Mouse (Mus musculus): Measurements from ENCODE around the gene Gstt2.
A peak's percentile ranks its signal among the peaks of the same experiment; 100 is the strongest.

Gene Gstt2

DNA sequence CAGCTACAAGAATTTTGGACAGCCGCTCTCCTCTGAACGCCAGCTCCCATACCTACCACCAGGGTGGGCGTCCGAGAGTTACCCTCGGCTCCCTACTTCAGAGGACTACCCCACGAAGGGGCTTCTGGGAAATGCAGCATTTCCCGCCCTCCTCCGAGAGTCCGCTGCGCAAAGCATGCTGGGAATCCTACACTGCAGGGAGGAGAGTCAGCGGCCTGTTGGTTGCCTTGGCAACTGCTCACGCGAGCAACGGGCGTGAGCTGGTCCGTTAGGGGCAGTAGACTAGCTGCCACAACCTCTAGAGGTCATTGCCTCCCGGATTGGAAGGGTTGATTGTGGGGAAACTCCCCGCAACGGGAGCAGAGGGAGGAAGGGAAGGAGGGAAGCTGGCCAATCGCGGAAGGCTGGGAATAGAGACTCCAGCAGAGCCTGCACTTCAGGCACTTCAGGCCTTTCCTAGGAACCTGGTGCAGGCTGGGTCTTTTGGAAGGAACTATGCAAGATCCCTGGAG is at the start of gene Gstt2:
Gstt2 (minus strand) TSS at position 177 of the 512 bp plus-strand sequence.
- ATAC-seq (ENCODE audit: low TSS enrichment) = peak; percentile 83

DNA sequence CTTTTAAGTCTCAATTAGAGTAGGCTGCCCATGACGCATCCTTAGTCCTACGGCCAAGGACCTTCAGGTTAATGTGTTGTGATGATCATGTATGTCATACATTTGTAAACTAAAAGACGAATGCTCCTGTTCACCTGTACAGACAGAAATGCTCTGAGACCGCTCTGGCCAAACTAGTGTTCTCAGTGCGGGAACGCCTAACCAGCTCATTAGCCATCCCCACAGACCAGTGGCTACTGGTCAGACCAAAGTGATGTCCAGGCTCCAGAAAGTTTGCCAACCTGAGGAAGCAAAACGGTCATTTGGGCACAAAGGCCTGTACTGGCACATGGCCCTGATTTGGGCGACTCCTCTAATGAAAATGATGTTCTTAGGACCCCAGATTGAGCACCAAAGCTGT is 47.5 kb upstream of the Gstt2 start:
- no peak for ATAC-seq (ENCODE audit: low TSS enrichment)

DNA sequence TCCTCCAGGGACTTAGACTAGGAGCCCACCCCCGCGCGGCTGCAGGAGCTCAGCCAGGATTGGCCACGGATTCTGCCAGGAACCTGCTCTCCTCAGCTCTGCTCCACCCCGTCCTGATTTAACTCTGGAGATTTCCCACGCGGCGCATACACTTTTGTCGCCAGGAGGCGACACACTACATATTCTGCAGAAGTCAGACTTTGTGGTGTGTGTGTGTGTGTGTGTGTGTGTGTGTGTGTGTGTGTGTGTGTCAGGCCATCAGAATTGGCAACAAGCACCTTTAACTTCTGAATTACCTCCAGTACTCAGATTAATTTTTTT is 46.0 kb upstream of the Gstt2 start:
- peak; percentile 99 for ATAC-seq (ENCODE audit: low TSS enrichment)

DNA sequence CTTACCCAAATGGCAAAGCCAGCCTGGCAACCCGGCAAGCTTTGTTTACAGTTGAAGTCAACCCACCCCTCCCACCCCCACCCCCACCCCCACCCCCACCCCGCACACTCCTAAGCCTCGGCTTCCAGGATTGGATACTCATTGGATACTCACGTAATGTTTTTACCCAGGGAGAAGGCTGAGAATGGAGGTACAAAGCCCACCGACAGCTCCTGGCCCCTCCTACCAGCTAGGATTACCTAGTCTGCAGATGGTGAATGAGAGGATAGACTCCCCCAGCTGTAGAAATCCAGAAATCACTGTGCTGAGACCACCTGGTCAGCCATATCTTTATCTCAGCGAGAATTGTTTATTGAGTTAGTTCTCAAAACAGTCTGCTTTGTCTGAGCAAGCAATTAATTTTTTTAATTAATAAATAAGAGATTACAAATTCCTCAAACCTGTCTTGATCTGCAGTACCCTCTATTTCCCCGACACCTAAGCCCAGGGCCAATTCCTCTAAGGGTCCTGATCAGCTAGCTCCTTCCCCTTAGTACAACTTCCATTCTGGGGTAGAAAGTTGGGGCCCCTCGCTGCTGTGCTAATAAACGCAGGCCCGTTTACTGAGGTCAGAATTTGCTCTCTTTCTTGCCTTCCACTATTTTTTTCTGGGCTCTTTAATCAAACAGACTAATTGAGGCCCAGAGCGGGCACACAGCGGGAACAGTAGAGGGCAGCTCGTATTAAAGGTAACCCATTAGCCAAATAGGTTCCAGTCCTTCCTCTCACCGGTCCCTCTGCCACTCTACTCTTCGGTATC is 45.4 kb upstream of the Gstt2 start:
- ATAC-seq (ENCODE audit: low TSS enrichment) = no peak

DNA sequence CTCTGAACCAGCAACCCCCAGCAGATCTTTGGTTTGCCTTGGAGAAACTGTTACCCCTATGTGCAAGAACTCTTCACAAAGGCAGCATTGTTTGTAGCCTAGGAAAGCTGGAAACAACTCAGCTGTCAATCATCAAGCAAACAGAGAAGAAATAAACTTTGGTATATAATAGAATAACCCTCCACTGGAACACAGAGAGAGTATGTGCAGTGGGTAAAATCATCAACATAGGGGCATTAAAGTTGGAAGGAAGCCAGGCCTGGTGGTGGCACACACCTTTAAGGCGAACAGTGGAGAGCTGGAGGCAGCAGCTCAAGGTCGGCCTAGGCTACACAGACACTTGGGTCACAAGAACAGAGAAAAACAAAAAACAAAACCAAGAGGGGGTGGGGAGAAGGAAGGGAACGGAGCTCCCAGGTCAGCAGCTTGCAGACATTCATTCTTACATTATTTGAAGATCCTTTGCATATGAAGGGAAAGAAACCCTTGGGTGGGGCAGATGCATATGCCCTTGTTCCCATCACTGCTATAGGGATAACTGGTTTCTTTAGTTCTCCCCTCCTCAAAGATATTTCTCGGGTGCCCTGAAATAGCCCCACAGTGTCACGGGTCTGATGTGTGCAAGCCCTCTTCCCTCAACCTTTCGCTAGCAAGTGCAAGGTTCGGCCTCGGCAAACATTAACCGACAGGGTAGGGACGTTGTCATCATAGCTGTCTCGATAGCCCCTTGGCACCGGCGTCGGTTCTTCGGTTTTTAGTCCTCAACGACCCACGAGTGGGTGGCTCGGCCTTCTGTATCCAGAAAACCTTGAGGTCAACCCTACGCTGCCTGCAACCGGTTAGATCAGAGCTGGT is 44.6 kb upstream of the Gstt2 start:
- ATAC-seq (ENCODE audit: low TSS enrichment) = no peak

DNA sequence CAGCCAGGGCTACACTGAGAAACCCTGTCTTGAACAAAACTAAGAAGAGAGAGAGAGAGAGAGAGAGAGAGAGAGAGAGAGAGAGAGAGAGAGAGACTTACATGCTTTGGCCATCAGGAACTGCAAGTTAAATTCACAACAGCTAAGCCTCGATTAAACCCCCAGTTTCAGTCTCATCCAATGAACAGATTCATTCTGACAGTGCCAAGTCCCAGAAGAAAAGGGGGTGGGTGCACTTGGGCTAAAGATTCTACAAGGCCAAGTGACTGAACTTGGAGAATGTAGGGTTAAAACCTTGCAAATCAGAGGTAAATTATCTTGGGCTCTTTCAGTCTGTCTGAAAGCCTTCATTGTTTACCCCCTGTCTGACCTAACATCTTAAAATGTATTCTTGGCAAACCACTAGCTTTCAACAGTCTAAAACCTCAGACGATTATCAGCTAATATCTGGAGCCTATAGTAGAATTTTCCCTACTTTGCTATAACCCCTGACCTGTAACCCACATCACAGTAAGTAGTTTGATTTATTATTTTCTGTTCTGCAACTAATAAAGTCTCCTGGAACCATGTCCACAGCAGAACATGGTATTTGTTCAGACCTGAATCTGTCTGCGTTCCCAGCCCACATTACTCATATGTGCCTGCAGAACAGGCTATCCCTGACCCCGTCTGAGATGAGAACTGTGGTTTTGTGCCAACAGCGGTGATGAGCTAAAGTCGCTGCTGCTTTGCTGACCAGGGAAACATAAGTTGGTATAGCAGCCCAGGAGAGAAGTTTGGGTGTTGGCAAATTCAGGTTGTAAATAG is 43.8 kb upstream of the Gstt2 start:
- no peak for ATAC-seq (ENCODE audit: low TSS enrichment)

DNA sequence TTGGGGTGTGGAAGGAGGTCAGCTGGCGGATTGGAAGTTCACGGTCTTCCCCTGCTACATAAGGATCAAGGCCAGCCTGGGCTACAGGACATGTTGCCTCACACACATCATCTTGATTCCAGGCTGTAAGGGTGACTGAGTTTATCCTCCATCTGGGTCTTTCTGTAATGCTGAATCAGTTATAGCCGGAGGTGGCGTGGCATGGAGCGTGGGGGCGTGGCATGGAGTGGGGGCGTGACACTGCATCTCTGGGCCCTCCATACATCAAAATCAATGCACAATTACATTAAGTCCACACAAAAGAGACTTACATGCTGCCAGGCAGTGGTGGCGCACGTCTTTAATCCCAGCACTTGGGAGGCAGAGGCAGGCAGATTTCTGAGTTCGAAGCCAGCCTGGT is 43.1 kb upstream of the Gstt2 start:
- ATAC-seq (ENCODE audit: low TSS enrichment) = no peak

DNA sequence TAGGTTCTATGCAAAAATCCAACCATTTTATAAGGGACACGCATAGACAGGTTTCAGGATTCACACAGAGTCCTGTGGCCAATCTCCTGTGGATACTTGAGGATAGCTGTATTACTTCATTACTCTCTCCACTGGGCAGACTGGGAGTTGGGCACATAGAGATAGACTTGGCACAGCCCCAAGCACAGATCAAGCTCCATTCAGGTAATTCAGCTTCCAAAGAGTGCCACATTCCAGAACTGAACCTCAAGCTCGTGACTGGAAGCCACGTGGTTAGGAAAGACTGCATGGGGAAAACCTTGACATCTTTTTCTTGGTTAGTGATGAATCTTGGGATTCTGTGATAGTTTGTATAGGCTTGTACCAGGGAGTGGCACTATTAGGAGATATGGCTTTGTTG is 41.6 kb upstream of the Gstt2 start:
- ATAC-seq (ENCODE audit: low TSS enrichment) = no peak

DNA sequence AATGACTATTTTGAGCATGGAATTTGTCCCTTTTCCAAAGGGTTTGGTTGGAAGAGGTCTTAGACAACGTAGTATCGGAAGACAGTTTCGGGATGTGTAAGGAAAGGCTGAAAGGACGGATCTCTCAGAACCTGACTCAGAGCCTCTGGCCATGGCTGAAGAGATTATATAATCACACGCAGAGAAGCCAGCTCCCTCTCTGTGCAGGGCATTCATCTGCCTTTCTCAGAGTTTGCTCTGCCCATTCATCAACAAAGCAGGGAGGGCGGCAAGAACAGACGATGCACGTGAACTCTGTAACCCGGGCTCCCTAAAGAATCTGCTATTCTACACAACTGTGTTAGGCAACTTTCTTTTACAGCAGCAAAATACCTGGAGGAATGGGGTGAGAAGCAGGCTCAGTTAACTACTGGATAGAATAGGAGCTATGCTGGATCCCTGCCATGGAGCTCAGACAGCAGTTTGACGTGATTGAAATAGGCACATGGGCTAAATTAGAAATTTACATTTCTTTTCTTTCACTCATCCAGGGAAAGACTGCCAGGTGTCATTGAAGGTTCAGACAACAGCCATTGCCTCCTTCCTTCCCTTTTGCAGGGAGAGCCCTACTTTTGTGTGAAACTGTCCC is 36.4 kb upstream of the Gstt2 start:
- peak; percentile 60 for ATAC-seq (ENCODE audit: low TSS enrichment)

DNA sequence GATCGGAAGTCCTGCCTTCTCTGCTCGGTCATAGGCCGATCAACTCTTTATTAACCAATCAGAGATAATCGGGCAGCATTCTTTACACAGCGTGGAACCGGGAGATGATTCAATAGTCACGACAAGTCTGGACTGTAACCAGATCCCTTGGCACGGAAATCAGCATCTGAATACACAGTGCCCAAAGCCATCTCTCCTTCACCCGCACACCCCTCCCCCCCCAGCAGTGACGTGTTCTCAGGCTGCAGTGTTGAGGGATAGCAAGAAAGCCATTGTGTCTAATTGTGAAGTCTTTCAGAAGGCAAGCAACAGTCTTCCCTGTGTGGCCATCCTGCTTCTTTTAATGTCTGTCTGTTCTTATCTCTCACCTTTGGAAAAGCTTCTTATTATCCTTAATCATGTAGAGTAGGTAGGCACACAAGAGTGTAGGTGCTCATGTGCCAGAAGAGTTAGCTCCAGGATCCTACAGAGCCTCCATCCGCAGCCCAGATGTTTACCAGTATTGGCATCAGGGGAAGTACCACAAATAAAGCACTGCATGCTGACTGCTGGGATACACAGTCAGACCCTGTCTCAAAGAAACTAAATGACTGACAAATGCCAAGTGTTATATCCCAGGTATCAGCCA is 35.8 kb upstream of the Gstt2 start:
- ATAC-seq (ENCODE audit: low TSS enrichment) = peak; percentile 80

DNA sequence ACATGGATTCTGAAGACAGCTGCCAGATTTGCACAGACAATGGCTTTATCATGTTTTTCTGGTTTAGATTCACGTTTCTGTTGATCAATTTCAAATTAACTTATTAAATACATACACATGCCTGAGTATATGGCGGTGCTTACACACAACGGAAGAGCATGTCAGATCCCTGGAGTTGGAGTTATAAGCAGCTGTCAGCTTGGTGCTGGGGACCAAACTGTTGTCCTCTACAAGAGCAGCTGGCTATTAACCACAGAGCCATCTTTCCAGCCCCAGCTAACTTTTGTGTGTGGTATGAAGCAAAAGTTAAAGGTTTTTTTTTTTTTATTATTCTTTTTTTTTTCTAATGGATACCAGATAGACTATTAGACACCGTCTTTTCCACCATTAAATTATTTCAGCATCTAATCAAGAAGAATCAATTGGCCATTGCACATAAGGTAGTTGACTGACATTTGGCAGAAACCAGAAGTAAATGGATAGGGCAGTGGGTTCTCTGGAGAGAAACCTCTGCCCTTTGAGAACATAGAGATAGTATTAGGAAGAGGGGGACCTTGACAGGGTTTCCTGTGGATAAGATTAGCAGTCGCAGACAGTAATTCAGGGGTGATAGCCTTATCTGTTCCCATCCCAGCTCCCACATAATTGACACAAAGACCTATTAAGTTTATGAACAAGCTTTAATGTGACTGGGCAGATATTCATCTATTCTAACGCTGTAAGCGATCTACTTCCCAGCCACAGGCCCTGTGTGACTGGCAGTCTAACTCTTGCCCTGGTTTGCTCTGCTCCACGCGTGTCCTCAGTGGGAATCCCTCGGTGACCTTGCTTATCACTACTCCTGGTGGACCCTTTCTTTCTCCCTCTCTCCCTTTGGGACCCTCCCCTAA is 35.0 kb upstream of the Gstt2 start:
- no peak for ATAC-seq (ENCODE audit: low TSS enrichment)

DNA sequence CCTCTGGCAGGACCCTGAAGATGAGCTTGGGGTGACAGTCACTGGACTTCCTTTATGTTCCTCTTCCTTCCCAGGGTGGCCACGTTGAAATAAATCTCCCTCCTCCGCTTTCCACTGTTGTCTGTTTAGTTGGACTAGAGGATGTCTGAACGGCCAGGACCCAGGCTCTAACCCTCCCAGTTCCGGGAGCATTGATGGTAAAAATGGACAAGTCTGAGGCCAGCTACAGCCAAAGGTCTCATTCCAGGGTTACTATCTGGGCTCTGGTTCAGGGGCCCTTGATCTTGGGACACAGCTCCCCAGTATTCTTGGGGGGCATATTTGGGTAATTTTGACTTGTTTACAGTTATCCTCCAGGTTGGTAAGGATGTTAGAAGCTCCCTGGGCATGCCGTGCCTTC is 24.4 kb upstream of the Gstt2 start:
- no peak for ATAC-seq (ENCODE audit: low TSS enrichment)

DNA sequence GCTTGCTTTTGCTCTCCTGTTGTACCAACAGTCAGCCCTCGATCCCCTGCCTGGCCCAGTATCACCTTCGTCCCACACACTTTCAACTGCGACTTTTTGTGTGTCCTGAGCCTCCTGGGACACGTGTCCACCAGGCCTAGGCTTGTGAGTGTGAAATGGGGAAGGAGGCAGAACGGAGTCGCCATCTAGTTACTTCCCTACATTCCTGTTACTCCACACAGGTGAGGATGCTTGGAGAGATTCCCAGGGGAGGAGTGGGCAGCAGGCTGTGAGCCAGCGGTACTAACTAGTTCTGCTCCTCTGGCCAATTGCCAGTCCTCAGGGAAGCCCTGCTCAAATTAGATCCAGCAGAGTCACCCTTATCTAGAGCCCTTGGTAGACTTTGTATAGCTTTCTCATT is 23.5 kb upstream of the Gstt2 start:
- ATAC-seq (ENCODE audit: low TSS enrichment) = no peak

DNA sequence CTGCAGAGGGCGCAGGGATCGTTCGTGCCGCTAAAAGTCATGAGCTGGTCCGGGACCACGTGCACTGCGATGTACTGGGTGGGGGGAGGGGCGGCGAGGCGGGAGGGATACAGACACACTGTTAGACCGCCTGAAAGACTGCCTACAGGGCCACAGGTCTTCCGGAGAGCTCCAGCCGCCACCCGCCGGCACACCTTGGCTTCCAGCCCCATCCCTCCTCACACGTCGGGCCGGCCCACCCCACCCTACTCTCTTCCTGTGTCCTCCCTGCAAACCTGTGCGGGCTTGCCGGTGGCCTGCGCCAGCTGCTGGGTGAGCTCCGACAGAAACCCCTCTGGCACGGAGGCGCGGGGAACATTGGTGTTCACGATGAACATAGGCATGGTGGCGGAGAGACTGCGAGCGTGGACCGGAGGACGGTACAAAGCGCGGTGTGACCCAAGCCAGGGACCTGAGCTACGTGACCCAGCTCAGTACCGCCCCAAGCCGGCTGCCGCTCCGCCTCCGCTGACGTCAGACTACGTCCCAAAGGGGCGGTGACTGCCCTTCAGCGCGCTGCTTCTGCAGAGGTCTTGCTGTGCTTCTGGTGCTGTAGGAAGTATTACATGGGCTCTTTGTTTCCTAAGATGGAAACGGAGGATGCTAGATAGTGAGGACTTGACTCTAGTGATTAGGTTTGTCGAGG is 22.7 kb upstream of the Gstt2 start, which contains the start of gene Mif:
Mif (minus strand) TSS at position 455 of the 685 bp plus-strand sequence.
- peak; percentile 97 for ATAC-seq (ENCODE audit: low TSS enrichment)

DNA sequence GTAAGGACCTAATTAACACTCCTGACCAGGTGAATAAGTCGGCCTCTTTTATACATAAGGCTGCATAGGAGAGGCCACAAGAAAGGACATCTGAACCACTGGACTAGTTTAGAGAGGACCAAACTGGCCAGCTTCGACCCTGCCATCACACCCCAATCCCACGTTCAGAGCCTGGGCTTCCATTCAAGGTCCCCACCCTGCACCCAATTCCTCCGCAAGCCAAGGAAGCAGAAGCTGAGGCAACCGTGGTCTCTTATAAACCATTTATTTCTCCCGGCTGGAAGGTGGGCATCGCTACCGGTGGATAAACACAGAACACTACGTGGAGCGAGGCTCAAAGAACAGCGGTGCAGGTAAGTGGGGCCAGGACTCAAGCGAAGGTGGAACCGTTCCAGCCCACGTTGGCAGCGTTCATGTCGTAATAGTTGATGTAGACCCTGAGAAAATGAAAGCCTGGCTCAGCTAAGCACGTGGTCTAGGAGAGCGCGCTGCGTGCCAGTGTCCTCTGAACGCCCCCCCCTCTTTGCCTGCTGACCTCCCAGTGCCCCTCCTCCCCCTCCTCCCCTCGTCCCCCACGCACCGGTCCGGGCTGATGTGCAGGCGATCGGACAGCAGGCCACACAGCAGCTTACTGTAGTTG is 22.0 kb upstream of the Gstt2 start:
- no peak for ATAC-seq (ENCODE audit: low TSS enrichment)

DNA sequence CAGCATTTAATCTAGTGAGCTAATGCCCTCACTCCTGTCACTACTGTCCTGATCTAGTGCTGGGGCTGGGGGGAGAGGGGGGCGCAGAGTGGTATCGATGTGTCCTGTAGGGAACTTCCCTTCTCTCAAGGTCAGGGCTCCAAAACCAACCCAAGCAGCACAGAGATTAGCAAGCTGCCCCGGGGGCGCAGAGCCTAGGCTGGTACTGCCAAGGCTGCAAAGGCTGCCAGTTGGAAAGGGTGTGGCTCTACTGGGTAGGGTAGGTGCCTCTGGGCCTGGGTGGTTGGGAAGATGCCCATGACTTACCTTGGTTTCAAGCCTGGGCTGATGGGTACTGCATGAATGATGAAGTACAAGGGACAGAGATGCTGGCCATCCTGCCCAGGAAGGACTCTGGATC is 20.4 kb upstream of the Gstt2 start:
- no peak for ATAC-seq (ENCODE audit: low TSS enrichment)

DNA sequence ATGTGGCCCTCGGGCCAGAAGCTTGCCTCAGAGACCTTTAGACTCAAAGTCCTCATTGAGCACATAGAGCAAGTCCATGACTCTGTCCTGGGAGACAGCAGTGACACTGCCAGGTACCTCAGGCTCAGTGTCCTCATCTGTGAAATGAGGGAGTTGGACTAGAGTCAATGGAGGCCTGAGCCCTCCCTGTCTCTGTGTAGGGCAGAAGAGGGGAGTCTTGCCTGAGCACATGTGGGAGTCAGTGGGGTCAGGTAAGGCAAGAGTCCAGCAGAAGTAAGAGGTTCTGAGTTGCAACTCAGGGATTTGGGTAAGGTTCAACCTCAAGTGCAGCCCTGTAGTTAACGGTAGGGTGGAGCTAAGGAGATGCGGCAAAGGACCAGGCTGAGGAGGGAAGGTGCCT is 19.8 kb upstream of the Gstt2 start:
- ATAC-seq (ENCODE audit: low TSS enrichment) = no peak

DNA sequence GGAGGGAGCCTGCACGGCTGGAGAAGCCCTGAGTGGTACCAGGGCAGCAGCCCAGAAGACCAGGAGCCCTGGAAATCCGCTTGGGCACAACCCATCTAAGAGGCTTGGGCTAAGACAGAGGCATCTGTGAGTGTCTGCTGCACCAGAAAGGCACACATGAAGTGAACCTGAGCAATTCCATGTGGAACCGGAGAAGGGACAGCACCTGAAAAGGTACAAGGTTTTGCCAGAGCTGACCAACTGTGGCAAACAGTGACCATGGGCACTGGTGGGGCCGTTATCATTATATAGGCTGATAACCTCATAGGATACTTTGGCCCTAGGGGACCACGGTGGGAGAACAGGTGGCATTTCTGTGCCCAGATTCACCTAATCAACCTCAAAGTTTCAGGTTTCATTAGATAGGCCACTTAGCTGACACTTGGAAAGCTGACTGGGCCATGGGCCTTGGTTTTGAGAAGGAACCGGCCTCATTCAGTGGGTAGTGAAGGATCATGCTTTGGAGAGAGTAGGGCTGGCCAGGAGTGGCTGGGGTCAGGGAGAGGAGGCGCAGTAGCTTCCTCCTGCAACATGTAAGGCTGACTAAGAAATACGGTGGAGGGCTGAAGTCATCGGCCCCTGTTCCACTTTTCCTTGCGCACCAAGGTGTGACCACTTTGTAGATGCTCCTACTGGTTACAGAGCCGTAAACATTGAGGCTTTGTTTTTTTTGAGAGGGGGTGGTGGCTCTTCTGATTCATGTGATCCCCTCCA is 19.1 kb upstream of the Gstt2 start:
- ATAC-seq (ENCODE audit: low TSS enrichment) = no peak
